Mouse (Mus musculus): ENCODE data around the gene Tmem260. TPM values are rescaled to one million over a fixed set of nuclear protein-coding genes. Genes with fewer than 3 reads are reported as not detected.

Gene Tmem260
- total and polyA plus RNA-seq, 3 experiments, result 4.6 to 9.0 (median 5.2) TPM

- dilution Hi-C loops (cut with MboI; ENCODE audit: extremely low pct_ligation_motif_present, extremely low pct_unique_long_range_greater_than_20kb, low sequenced_read_pairs), result no loop called here
- H3K79me2 ChIP-seq (replicated peaks; ENCODE audit: control insufficient read depth, extremely low read depth, insufficient read depth, poor library complexity, severe bottlenecking), result no peaks in the 10 kb centered on the region
- in situ Hi-C loops (cut with MboI; ENCODE audit: low pct_ligation_motif_present, low pct_unique_long_range_greater_than_20kb, low sequenced_read_pairs), result no loop called here
Observed at GRCm38 (mm10) chr14:48418672-48419071, 27.3 kb upstream of the Tmem260 start.

DNA sequence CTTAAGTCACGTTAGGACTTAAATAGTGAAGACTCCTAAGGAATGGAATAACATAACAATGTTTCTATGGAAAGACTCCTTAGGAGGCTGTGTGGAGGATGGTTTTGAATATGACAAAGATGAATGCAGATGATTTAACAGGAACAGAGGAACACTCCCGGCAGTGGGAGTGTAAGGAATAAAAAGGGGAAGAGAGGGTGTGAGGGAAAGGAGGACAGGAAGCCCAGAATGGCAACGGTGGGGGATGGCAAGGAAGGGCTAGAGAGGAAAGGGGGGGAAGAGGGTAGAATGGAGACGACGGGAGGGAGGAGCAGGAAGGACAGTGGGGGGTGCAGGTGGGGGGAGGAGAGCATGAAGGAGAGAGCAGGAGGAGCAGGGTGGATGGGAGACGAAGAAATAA lies 24.4 kb upstream of the Tmem260 start:
- H3K36me3 ChIP-seq (replicated peaks in 1 of 2; ENCODE audit: control insufficient read depth in 1 of 2, insufficient read depth in 1 of 2, low read length in 1 of 2), result no peaks in the 10 kb centered on the region
- H3K79me2 ChIP-seq (replicated peaks; ENCODE audit: control insufficient read depth, extremely low read depth, insufficient read depth, poor library complexity, severe bottlenecking), result no peaks in the 10 kb centered on the region
- no peak overlapping the region for H3K4me3 ChIP-seq (replicated peaks in 1 of 3; ENCODE audit: low read depth in 2 of 3, low read length in 2 of 3, poor library complexity in 1 of 3)
- no peaks in the 10 kb centered on the region for H3K9me3 ChIP-seq (replicated peaks; ENCODE audit: low read length)
- H3K4me1 ChIP-seq (ENCODE audit: control insufficient read depth in 1 of 2, insufficient read depth in 2 of 2), result peaks cover 0 to 17% of the 10 kb centered on the region in 2 experiments; a peak in 3 of 4 replicates
- H3K27ac ChIP-seq (ENCODE audit: insufficient read depth, low read depth), result no peak overlapping the region
- in situ Hi-C loops (cut with MboI; ENCODE audit: low pct_ligation_motif_present, low pct_unique_long_range_greater_than_20kb, low sequenced_read_pairs) (loop anchor here (10.0 kb wide), 1 partner anchor 73 kb away; no protein-coding TSS in a partner anchor), dilution Hi-C loops (cut with MboI; ENCODE audit: extremely low pct_ligation_motif_present, extremely low pct_unique_long_range_greater_than_20kb, low sequenced_read_pairs) (no loop called here)
- peak overlapping the region; percentile 69; the same call in 1 of the 2 replicates for H3K4me2 ChIP-seq (ENCODE audit: insufficient read depth, low read depth, poor library complexity, severe bottlenecking)
- H3K27me3 ChIP-seq (replicated peaks), result no peaks in the 10 kb centered on the region
- H3K9ac ChIP-seq (ENCODE audit: insufficient read depth, low read depth), result no peak overlapping the region
- DNase-seq (ENCODE audit: extremely low read depth), result no peak
- TF ChIP-seq MAX (IDR thresholded peaks at IDR 0.05; ENCODE audit: low read length), result no peak
- TF ChIP-seq CHD1 (IDR thresholded peaks at IDR 0.05; ENCODE audit: low read depth, low read length), result no peak
- no peak for TF ChIP-seq ZKSCAN1 (IDR thresholded peaks at IDR 0.05; ENCODE audit: borderline replicate concordance, low read depth, low read length)
- TF ChIP-seq ZC3H11A (IDR thresholded peaks at IDR 0.05; ENCODE audit: low read depth, low read length), result no peak
- TF ChIP-seq IRF4 (IDR thresholded peaks at IDR 0.05; ENCODE audit: low read depth, low read length), result no peak
- no peak for TF ChIP-seq NELFE (IDR thresholded peaks at IDR 0.05; ENCODE audit: low read depth, low read length)
- no peak for TF ChIP-seq MAZ (IDR thresholded peaks at IDR 0.05; ENCODE audit: low read depth, low read length)
- no peak for TF ChIP-seq POLR2AphosphoS2 (IDR thresholded peaks at IDR 0.05; ENCODE audit: low read depth, low read length)
- no peak for TF ChIP-seq HCFC1 (IDR thresholded peaks at IDR 0.05; ENCODE audit: low read depth, low read length)
- TF ChIP-seq RCOR1 (conservative IDR thresholded peaks at IDR 0.05; ENCODE audit: low read depth, low read length), result no peak
- no peak for TF ChIP-seq ZMIZ1 (IDR thresholded peaks at IDR 0.05; ENCODE audit: low read depth, low read length)
- TF ChIP-seq SIN3A (IDR thresholded peaks at IDR 0.05; ENCODE audit: low read length), result no peak
- TF ChIP-seq GABPA (IDR thresholded peaks at IDR 0.05; ENCODE audit: insufficient replicate concordance, low read depth, low read length), result no peak
- TF ChIP-seq ETS1 (conservative IDR thresholded peaks at IDR 0.05; ENCODE audit: low read depth, low read length), result no peak

More at GRCm38 (mm10) chr14:48418672-48419071, 27.3 kb upstream of the Tmem260 start:
- Histone ChIP-seq H3K9me3 (replicated peaks; ENCODE audit: low read length) (no peaks in the 10 kb centered on the region), H3K36me3 (replicated peaks in 1 of 2; ENCODE audit: control insufficient read depth in 1 of 2, insufficient read depth in 1 of 2, low read length in 1 of 2) (no peaks in the 10 kb centered on the region), H3K27ac (ENCODE audit: insufficient read depth, low read depth) (no peak overlapping the region), H3K4me2 (ENCODE audit: insufficient read depth, low read depth, poor library complexity, severe bottlenecking) (no peak overlapping the region), H3K4me3 (replicated peaks in 1 of 3; ENCODE audit: low read depth in 2 of 3, low read length in 2 of 3, poor library complexity in 1 of 3) (no peak overlapping the region), H3K4me1 (ENCODE audit: control insufficient read depth in 1 of 2, insufficient read depth in 2 of 2) (peaks cover 0 to 17% of the 10 kb centered on the region in 2 experiments; a peak in 3 of 4 replicates), H3K9ac (ENCODE audit: insufficient read depth, low read depth) (no peak overlapping the region), H3K27me3 (replicated peaks) (no peaks in the 10 kb centered on the region)
- no peak for DNase-seq (ENCODE audit: extremely low read depth)
- TF ChIP-seq RAD21 (IDR thresholded peaks at IDR 0.05; ENCODE audit: low read depth, low read length), result no peak
- TF ChIP-seq ZKSCAN1 (IDR thresholded peaks at IDR 0.05; ENCODE audit: borderline replicate concordance, low read depth, low read length), result no peak
- no peak for TF ChIP-seq ZNF384 (IDR thresholded peaks at IDR 0.05; ENCODE audit: low read depth, low read length)
- no peak for TF ChIP-seq USF2 (conservative IDR thresholded peaks at IDR 0.05; ENCODE audit: low read depth, low read length)
- no peak for TF ChIP-seq POLR2A (IDR thresholded peaks at IDR 0.05; ENCODE audit: low read depth, low read length)
- no peak for TF ChIP-seq KAT2A (IDR thresholded peaks at IDR 0.05; ENCODE audit: insufficient replicate concordance, low read length)
- no peak for TF ChIP-seq NELFE (IDR thresholded peaks at IDR 0.05; ENCODE audit: low read depth, low read length)
- TF ChIP-seq BHLHE40 (IDR thresholded peaks at IDR 0.05; ENCODE audit: low read depth, low read length), result no peak
- no peak for TF ChIP-seq CHD2 (IDR thresholded peaks at IDR 0.05; ENCODE audit: low read length)
- TF ChIP-seq CHD1 (IDR thresholded peaks at IDR 0.05; ENCODE audit: low read depth, low read length), result no peak
- TF ChIP-seq IRF4 (IDR thresholded peaks at IDR 0.05; ENCODE audit: low read depth, low read length), result no peak

All from CH12.LX (cell line).